Mouse (Mus musculus) megakaryocyte-erythroid progenitor cell, adult 5-6 weeks (primary cell): Measurements from ENCODE around the gene Elf5. TPM values are rescaled to one million over a fixed set of nuclear protein-coding genes. Genes with fewer than 3 reads are reported as not detected.
A peak's percentile ranks its signal among the peaks of the same experiment; 100 is the strongest.

Experiments used
- ATAC-seq: replicated peaks from 2 replicates; pipeline ENCODE4 v1.8.0; 2016; ENCODE audit warnings: mild to moderate bottlenecking, inconsistent platforms; ENCODE audit not compliant: severe bottlenecking, poor library complexity, low FRiP score, low TSS enrichment
- total RNA-seq, 2 experiments: library from RNA; stranded (forward) in 1 of 2; stranded (reverse) in 1 of 2; fragments of 200-1000, 215-1000 nt in 1 of 2; fragments of >200 nt in 1 of 2; fragmentation: Nextera tagmentation in 1 of 2; gene quantifications; 2 replicates each; pipeline ENCODE4 v1.2.3; 2014 to 2017

Elf5 gene
- total RNA-seq, 2 experiments from 2014 or later: not detected

DNA sequence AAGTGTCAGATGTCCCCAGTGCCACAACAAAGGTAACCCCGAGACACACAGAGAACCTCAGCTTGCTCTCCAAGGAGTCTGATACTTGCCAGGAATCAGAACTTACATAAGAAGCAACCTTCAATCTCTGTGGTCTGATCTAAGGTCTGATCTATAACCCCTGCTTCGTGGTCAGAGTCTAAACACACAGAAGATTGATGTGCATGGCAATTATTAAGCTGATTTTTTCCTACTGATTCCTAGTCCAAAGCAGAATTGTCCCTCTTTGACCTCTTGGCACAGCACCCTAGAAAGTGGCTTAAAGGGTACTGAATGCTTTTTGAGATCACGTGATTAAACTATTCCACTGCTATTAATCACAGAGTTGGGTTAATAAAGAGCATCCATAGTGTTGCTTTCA, 54.8 kb downstream of the Elf5 start:
- no peak for ATAC-seq

- ATAC-seq: no peak
Measured at GRCm38 (mm10) chr2:103466984-103467588, 55.6 kb downstream of the Elf5 start.

DNA sequence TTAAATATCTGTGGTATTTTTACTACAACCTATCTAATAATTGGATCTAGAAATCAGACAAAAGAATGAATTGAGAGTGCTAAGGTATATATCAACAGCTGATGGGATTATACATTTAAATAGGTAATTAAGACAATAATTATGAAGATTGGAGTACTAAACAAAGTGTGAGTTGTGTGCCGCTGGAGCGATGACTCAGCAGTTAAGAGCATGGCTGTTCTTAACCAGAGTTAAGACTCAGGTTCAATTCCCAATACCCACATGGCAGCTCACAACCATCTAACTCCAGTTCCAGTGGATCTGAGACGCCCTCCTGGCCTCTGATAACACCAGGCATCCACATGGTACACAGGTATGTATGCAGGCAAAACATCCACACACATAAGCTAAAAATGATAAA, 61.9 kb downstream of the Elf5 start:
- ATAC-seq: no peak

DNA sequence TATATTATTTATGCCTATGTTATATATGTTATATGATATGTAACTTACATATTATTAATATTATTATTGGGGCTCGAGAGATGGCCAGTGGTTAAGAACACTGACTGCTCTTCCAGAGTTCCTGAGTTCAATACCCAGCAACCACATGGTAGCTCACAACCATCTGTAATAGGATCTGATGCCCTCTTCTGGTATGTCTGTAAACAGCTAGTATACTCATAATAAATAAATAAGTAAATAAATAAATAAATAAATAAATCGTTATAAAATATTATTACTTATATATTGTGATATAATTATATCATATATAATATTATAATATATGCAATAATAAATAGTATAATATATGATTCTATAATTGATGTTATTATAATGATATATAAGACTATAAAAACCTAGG, 64.7 kb downstream of the Elf5 start:
- no peak for ATAC-seq

GRCm38 (mm10) chr2:103476657-103477056, 65.2 kb downstream of the Elf5 start:
- ATAC-seq: no peak

GRCm38 (mm10) chr2:103477456-103477855, 66.0 kb downstream of the Elf5 start:
- ATAC-seq: no peak

- no peak for ATAC-seq
Measured at GRCm38 (mm10) chr2:103478326-103478725, 66.8 kb downstream of the Elf5 start.

- peak; percentile 48 for ATAC-seq
Measured at GRCm38 (mm10) chr2:103480240-103480639, 68.8 kb downstream of the Elf5 start.

DNA sequence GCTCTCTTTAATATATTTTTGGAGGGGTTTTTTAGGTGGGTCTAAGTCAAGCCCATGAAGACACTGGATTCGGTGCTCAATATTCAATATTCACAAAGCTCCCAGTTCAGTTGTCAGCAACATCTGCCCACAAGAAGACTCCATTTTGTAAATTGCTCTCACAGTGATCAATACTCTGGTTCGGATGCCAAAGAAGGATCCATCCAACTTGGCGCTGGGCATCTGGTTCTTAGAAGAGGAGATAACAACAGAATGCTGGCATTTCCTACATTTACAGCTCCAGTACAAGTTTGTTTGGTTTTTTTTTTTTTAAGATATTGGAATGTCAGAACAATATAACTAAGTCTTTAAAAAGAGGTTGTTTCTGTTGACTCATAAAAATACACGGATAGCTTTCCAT, 69.4 kb downstream of the Elf5 start:
- ATAC-seq: no peak

- ATAC-seq: no peak
Measured at GRCm38 (mm10) chr2:103481314-103482231, 70.1 kb downstream of the Elf5 start.

DNA sequence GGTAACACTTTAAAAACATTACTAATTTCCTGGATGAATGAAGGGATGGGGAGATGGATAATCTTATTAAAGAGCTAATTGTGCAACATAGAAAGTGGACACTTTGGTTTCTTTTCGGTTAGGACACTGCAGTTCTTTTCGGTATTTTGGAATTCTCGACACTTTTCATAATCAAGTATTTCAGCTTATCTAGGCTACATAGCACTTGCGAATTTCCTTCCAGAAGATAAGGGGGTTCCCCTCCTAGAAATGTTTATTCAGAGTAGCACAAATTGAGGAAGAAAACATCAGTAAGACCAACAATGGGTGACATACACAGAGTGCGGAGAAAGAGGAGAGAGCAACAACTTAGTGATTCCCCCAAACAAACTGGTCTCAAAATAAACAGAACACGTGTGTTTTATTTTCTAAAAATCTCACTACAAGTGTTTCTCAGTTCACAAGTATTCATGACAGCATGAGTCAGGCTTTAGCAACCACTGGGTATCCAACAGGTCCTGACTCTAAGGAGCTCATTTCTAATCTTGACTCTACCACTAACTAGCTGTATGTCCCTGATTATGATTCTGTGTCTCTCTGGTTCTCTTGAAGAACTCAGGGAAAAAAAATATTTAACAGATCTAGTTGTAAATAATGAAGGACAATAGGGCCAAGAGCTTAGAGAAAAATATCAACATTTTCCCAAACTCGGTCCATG, 71.9 kb downstream of the Elf5 start:
- peak; percentile 57 for ATAC-seq

DNA sequence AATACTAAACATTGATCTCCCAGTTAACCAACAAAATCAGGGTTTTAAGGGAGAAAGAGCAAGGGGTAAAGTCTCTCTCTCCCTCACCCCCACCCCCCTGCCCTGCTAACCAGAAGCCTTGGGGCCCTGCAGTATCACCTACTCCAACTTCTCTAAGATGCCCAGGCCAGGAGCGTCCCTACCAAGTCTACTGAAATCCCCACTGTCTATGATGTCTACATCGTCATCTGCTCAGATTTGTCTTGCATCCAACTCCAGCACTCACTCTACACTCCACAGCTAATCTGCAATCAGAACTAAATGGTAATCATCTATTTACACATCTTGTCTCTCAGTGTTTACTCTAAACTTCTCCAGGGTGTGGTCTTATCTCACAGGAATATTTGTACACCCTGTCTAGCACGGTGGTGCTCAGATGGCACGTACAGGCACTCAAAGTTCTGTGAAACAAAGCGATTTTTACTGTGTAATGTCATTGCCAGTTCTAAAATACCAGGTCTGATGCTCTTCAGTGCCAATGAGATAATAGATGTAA, 72.6 kb downstream of the Elf5 start:
- peak; percentile 19 for ATAC-seq

GRCm38 (mm10) chr2:103484617-103485401, 73.3 kb downstream of the Elf5 start, which contains the start of gene Cat:
Cat (minus strand) TSS chr2:103485160.
- ATAC-seq: peak; percentile 90

- ATAC-seq: no peak
Measured at GRCm38 (mm10) chr2:103492526-103492925, 81.0 kb downstream of the Elf5 start.

DNA sequence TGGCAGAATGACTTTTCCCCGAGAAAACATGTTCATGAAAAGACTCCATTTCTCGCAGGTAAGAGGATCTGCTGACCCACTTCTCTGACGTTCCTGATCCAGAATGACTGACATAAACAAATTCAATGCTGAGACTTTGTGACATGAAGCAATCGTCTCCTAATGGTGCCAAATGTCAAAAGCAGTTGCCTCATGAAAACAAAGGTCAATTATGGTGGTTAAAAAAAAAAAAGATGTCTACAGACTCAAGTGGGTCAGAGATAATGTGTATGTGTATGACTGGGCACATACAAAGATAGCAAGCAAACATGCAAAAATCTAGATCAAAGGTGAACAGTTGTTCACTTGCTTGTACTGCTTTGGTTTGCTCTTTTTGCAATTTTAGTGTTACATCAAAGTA, 82.3 kb downstream of the Elf5 start:
- ATAC-seq: no peak

DNA sequence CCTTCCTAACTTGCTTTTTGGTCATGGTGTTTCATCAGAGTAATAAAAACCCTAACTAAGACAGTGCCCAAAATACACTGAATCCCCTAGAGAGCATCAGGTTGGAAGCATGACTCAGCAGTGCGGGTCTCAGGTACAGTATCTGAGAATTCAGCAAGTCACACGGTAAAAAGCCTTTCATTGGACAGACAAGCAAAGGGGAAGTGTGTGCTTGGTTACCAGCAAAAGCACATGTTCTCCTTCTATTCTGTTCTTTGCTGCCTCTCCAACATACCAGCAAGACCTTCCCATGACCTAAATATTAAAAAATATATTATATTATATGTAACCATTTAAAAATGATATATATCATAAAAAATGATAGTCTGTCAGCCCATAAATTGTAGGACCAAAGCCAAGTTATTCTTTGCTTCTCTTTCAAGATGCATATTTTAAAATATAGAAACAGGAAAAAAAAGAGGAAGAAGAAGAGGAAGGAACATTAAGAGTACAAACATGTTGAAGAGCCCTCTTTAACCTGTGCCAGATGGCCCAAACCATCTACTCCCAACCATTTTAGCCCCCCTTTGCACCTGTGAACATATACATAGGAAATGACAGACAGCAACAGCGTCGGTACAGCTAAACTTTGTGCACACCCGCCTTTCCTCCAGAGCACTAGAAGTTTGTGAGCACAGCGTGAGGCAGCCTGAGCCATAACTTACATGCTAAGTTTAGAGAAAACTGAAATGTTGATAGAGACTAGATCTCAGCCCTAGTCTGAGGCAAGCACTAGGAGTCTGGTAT, 84.3 kb downstream of the Elf5 start:
- no peak for ATAC-seq
